Mouse (Mus musculus) CD4-positive, CD25-positive, alpha-beta regulatory T cell, adult 4 months (primary cell): Measurements from ENCODE around the gene Mid2. TPM values are rescaled to one million over a fixed set of nuclear protein-coding genes. Genes with fewer than 3 reads are reported as not detected.
A peak's percentile ranks its signal among the peaks of the same experiment; 100 is the strongest.
"Not testable (repeated sequence)": the region's sequence is repeated elsewhere in the genome, so short reads cannot be mapped to it uniquely, and the experiment has no call there.

Experiments
- ATAC-seq: one replicate; pipeline ENCODE4 v1.8.0; 2017
- polyA plus RNA-seq, 2 experiments: library from polyadenylated mRNA; unstranded; fragments of 100-300 nt; shearing (Covaris generic); gene quantifications; one replicate each; pipeline ENCODE4 v1.2.1; 2017

The Mid2 gene
- 1 to 10 TPM; 1.1 to 2.1 TPM for polyA plus RNA-seq

GRCm38 (mm10) chrX:140664479-140665241 is at the start of gene Mid2:
Mid2 (plus strand) TSS chrX:140664599.
- peak; percentile 53 for ATAC-seq

GRCm38 (mm10) chrX:140624875-140625594 is 39.4 kb upstream of the Mid2 start:
- ATAC-seq = no peak

- ATAC-seq = no peak
Observed at GRCm38 (mm10) chrX:140638028-140638427, 26.4 kb upstream of the Mid2 start.

DNA sequence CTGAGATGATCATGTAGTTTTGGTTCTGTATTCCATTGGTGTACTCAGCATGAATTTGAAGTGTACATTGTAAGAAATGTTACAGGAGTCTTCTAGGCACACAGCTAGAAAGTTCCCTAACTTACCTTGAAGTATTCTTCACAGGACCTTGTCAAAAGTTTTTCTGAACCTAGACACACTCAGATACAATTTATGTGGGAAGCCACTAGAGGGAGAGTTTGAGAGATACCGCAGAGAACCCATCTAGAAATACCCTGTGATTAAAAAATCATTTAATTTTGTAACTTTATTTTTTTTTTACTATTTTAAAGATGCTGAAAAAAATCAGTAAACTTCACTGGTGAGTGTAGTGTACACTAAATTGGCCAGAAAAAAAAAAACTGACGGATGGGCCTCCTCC is 24.8 kb upstream of the Mid2 start:
- no peak for ATAC-seq

DNA sequence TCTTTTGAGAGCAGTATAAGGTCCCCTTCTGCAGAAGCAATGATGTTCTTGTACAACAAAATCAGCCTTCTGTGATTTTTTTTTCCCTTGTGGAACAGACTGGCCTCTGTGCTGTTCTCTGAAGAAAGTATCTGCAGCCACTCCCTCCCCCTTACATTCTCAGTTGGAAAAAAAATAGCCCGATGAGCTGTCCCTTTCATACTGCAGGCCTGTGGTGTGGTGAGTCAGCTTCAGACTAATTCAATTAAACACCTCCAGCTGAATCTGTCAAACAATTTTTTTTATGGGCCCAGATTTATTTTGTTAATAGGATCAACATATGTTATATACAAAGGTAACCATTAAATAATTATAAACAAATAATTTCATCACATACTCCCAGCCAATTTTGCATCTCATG is 3.7 kb upstream of the Mid2 start:
- ATAC-seq = no peak

DNA sequence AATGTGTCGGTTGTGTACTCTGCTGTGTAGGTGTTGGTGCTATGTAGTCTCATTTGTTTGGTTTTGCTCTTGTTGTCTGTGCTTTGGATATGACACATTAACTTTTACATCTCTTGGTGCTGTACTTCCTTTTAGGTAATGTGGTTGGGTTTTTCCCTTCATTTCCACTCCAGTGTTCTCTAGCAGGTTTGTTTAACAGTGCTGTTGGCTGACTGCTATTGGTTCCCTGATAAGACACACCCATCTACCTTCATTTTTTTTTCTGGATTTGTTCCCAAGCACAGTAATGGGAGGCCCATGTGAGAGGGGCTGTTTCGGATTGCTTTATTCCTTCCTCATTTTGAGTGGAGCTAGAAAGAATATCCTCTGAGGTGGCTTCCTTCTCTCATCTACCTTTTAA is 883 bp upstream of the Mid2 start:
- peak; percentile 76 for ATAC-seq

GRCm38 (mm10) chrX:140665242-140665810 is 927 bp downstream of the Mid2 start:
- no peak for ATAC-seq

GRCm38 (mm10) chrX:140675444-140675843 is 11.0 kb downstream of the Mid2 start:
- ATAC-seq = no peak

- ATAC-seq = no peak
Observed at GRCm38 (mm10) chrX:140688335-140688734, 23.9 kb downstream of the Mid2 start.

DNA sequence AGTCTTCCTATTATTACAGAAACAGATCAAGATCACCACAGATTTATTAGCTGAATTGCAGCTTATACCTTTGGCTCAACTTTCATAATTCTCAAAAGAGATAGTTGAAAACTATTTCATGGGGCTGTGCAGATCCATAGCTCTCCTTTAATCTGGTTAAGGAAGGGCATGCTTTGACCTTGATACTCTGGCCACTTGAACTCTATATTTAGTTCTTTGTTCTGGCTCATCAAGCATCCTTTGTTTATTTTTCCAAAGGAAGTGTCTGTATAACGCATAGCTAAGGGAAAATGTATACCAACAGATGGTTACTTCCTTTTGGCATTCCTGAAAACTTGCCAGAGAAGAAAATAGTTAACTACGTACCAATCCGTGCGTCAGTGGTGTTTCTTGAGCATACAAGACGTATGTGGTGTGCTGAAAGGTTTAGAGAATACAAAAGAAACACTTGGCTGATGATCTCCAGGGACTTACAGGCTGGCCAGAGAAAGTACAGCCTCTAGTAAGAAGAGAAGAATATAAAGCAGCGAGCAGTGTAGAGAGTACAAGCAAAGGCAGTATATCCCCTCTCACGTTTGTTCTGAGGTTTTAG is 33.6 kb downstream of the Mid2 start:
- not testable (repeated sequence) for ATAC-seq

DNA sequence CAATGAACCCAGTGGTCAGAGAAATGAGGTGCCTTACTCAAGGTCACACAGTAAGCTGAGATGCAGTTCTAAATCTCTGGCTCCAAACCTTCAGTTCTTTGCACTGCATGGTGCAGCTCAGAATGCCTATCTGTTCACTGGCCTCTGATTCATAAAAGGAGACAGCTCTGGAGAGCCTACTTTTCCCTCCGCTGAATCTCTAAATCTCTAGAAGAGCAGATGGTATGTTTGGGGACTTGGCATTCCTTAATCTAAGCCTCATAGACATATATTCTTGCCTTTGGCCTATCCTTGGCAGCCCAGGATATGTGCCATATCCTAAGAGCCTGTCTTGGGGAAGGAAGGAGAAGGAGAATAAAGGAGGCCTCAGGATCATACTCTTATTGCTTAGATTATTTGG is 38.8 kb downstream of the Mid2 start:
- ATAC-seq = no peak

GRCm38 (mm10) chrX:140706077-140706476 is 41.7 kb downstream of the Mid2 start:
- no peak for ATAC-seq

- no peak for ATAC-seq
Observed at GRCm38 (mm10) chrX:140722400-140722799, 58.0 kb downstream of the Mid2 start.

GRCm38 (mm10) chrX:140738986-140739385 is 74.6 kb downstream of the Mid2 start:
- no peak for ATAC-seq

DNA sequence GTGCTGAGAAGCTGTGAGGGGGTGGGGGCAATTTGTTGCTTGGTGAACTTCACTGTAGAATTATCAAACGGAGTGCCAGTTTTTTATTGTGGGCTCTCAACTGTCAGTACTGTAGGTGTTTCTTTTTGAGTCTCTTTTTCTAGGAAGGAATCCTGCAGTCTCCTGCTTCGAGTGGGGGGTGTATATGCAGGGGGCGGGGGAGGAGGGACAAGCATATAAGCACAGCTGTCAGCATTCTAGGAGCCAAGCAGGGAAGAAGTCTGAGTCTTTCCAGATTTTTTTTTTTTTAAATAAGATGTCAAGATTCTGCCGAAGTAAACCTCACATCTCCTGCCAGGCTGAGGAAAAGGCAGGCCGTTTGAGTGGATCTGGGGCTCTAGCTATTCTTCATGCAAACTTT is 78.8 kb downstream of the Mid2 start:
- ATAC-seq = no peak

DNA sequence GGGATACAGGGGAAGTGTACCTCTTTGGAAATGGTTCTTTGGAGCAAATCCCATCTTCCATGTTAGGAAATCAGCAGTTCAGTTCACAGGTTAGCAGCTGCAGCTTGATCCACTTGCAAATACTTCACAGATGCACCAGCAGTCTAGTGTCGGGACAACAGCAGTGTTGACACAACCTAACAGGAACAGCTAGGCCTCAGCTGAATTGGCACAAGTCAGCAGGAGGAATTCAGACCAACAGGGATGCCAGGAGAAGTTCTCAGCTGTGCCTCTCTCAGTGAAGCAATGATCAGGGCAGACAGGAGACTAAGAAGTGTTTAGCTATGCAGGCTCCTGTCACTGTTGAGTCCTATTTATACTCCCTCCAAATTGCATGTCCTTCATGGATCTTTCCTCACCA is 105.4 kb downstream of the Mid2 start:
- ATAC-seq = no peak

- ATAC-seq = no peak
Observed at GRCm38 (mm10) chrX:140805340-140805739, 140.9 kb downstream of the Mid2 start.

- no peak for ATAC-seq
Observed at GRCm38 (mm10) chrX:140813312-140814006, 149.1 kb downstream of the Mid2 start, which contains the start of gene Tex13b. Tex13b (minus strand) TSS chrX:140813433.
